Mouse (Mus musculus) stomach, postnatal 0 days (tissue): Measurements from ENCODE around the gene Brd7. TPM values are rescaled to one million over a fixed set of nuclear protein-coding genes. Genes with fewer than 3 reads are reported as not detected.

Source experiments
- ATAC-seq: fragments of 200-750 bp; cut with Nextera tagmentation; 2 replicates; pipeline ENCODE4 v1.8.0; 2017; ENCODE audit not compliant: low FRiP score, low TSS enrichment
- DNase-seq: peaks from one replicate; pipeline ENCODE4 v3.0.0-alpha.2; 2016; ENCODE audit warnings: low spot score
- H3K27ac ChIP-seq: fragments of 300-500 bp; sonication (generic); replicated peaks from 2 replicates; pipeline ENCODE4 v1.5.1; 2014; ENCODE audit warnings: mild to moderate bottlenecking, control low read depth
- H3K27me3 ChIP-seq: fragments of 300-500 bp; sonication (generic); 2 replicates; pipeline ENCODE4 v1.6.1; 2014; ENCODE audit warnings: low read length; ENCODE audit not compliant: control insufficient read depth, insufficient read depth
- H3K36me3 ChIP-seq: fragments of 300-500 bp; sonication (generic); 2 replicates; pipeline ENCODE4 v1.6.1; 2014; ENCODE audit warnings: low read length, mixed read lengths; ENCODE audit not compliant: control insufficient read depth, insufficient read depth
- H3K4me1 ChIP-seq: fragments of 300-500 bp; sonication (generic); replicated peaks from 2 replicates; pipeline ENCODE4 v1.6.1; 2014; ENCODE audit warnings: antibody characterized with exemption; ENCODE audit not compliant: control insufficient read depth, insufficient read depth
- H3K4me2 ChIP-seq: fragments of 300-500 bp; sonication (generic); replicated peaks from 2 replicates; pipeline ENCODE4 v1.6.1; 2014; ENCODE audit warnings: low read depth, mild to moderate bottlenecking, control low read depth, moderate library complexity
- H3K4me3 ChIP-seq: fragments of 300-500 bp; sonication (generic); 2 replicates; pipeline ENCODE4 v1.5.1; 2014; ENCODE audit warnings: low read depth, low read length, control low read depth
- H3K9ac ChIP-seq: fragments of 300-500 bp; sonication (generic); 2 replicates; pipeline ENCODE4 v1.6.1; 2014; ENCODE audit warnings: mild to moderate bottlenecking, low read length, control low read depth, mixed read lengths
- H3K9me3 ChIP-seq: fragments of 300-500 bp; sonication (generic); 2 replicates; pipeline ENCODE4 v1.6.1; 2016; ENCODE audit warnings: low read length; ENCODE audit not compliant: control insufficient read depth
- CTCF ChIP-seq: IDR thresholded peaks from 2 replicates; pipeline ENCODE4 v1.5.1; 2016; ENCODE audit warnings: antibody characterized with exemption, low read depth, mild to moderate bottlenecking, moderate library complexity
- EP300 ChIP-seq: optimal IDR thresholded peaks from 2 replicates; pipeline ENCODE3; 2016; ENCODE audit warnings: antibody characterized with exemption
- WGBS: fragments of 180-500 bp; shearing (Covaris S2); extraction: QIAGEN DNeasy Blood & Tissue Kit; methylation state at CpG from one replicate; pipeline ENCODE4 v1.1.7; 2014; 5-methylcytosine and 5-hydroxymethylcytosine counted together
- polyA plus RNA-seq: library from polyadenylated mRNA; unstranded; fragments of >200 nt; fragmentation: Nextera tagmentation; extraction: Ambion mirVana; gene quantifications from 2 replicates; pipeline ENCODE4 v1.2.1, GENCODE M21; 2015

Brd7 gene
- polyA plus RNA-seq, 1 experiment from 2014 or later = 42.5 TPM

GRCm38 (mm10) chr8:88294977-88295376 is 67.0 kb downstream of the Brd7 start:
- Histone ChIP-seq H3K4me3 (no peak overlapping the region), H3K9me3 (no peaks in the 10 kb centered on the region), H3K4me1 (no peaks in the 10 kb centered on the region), H3K9ac (no peak overlapping the region), H3K4me2 (no peak overlapping the region), H3K27ac (no peak overlapping the region), H3K36me3 (no peaks in the 10 kb centered on the region), H3K27me3 (no peaks in the 10 kb centered on the region)
- DNase-seq (no peak), ATAC-seq (no peak)
- TF ChIP-seq EP300 (no peak), CTCF (no peak)
- WGBS = 71% methylated on average over 2 of the region's 2 CpGs

GRCm38 (mm10) chr8:88293590-88294356 is 68.2 kb downstream of the Brd7 start:
- Histone ChIP-seq H3K9me3 (no peaks in the 10 kb centered on the region), H3K9ac (no peak overlapping the region), H3K4me1 (no peaks in the 10 kb centered on the region), H3K4me2 (no peak overlapping the region), H3K27ac (no peak overlapping the region), H3K36me3 (no peaks in the 10 kb centered on the region), H3K4me3 (no peak overlapping the region), H3K27me3 (no peaks in the 10 kb centered on the region)
- DNase-seq (no peak), ATAC-seq (no peak)
- 81% methylated on average over 9 of the region's 9 CpGs for WGBS
- no peak for TF ChIP-seq CTCF
- TF ChIP-seq EP300 = no peak

- TF ChIP-seq EP300 (no peak), CTCF (no peak)
- H3K27me3 ChIP-seq = no peaks in the 10 kb centered on the region
- WGBS = 83% methylated on average over 3 of the region's 3 CpGs
- DNase-seq (no peak), ATAC-seq (no peak)
- H3K27ac ChIP-seq = no peak overlapping the region
- H3K4me3 ChIP-seq = no peak overlapping the region
- H3K4me2 ChIP-seq = no peak overlapping the region
- H3K9me3 ChIP-seq = no peaks in the 10 kb centered on the region
- no peaks in the 10 kb centered on the region for H3K36me3 ChIP-seq
- no peak overlapping the region for H3K9ac ChIP-seq
- no peaks in the 10 kb centered on the region for H3K4me1 ChIP-seq
Observed at GRCm38 (mm10) chr8:88292926-88293325, 69.1 kb downstream of the Brd7 start.

- TF ChIP-seq EP300 (no peak), CTCF (no peak)
- 91% methylated on average over 11 of the region's 11 CpGs for WGBS
Observed at GRCm38 (mm10) chr8:88291305-88291690, 70.7 kb downstream of the Brd7 start.

GRCm38 (mm10) chr8:88290326-88291304 is 71.4 kb downstream of the Brd7 start:
- no peaks in the 10 kb centered on the region for H3K36me3 ChIP-seq
- H3K9ac ChIP-seq = no peak overlapping the region
- no peak overlapping the region for H3K27ac ChIP-seq
- H3K4me2 ChIP-seq = no peak overlapping the region
- TF ChIP-seq CTCF = no peak
- no peak for TF ChIP-seq EP300
- no peaks in the 10 kb centered on the region for H3K27me3 ChIP-seq
- DNase-seq (no peak), ATAC-seq (no peak)
- H3K4me3 ChIP-seq = no peak overlapping the region
- no peaks in the 10 kb centered on the region for H3K4me1 ChIP-seq
- no peaks in the 10 kb centered on the region for H3K9me3 ChIP-seq
- 77% methylated on average over 13 of the region's 13 CpGs for WGBS

More at GRCm38 (mm10) chr8:88291305-88291690, 70.7 kb downstream of the Brd7 start:
- Histone ChIP-seq H3K27me3 (no peaks in the 10 kb centered on the region), H3K9me3 (no peaks in the 10 kb centered on the region), H3K36me3 (no peaks in the 10 kb centered on the region), H3K27ac (no peak overlapping the region), H3K4me1 (no peaks in the 10 kb centered on the region), H3K4me3 (no peak overlapping the region), H3K4me2 (no peak overlapping the region), H3K9ac (no peak overlapping the region)
- no peak for DNase-seq
- ATAC-seq = no peak
